Mouse (Mus musculus): ENCODE measurements around the gene Fbxl8.

DNA sequence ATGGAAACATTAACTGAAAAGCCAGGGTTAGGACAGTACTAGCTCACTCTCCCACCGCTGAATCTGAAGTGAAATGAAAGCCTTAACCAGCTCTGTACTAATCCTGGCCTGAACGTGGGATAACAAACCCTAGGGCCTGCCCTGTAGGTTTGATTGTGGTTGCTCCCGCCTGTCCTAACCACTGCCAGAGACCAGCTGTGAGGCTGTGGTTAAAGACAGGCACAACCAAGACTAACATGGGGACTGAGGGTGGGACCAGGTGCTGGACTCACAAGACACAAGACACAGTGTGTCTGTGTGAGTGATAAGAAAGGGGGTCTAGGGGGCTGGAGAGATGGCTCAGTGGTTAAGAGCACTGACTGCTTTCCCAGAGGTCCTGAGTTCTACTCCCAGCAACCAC lies 16.1 kb downstream of the Fbxl8 start:
- no peak for TF ChIP-seq CTCF (IDR thresholded peaks at IDR 0.05; ENCODE audit: low read depth)
- TF ChIP-seq EP300 (IDR thresholded peaks at IDR 0.05; ENCODE audit: low read depth): no peak
